Mouse (Mus musculus) MEL (cell line): ENCODE measurements around the gene Camta2.

Source experiments
- BHLHE40 ChIP-seq: IDR thresholded peaks from 2 replicates; pipeline ENCODE4 v1.6.1; 2012; ENCODE audit warnings: low read depth, mild to moderate bottlenecking, inconsistent platforms, low read length, improper control_type of control experiment, borderline replicate concordance
- CTCF ChIP-seq, 3 experiments: IDR thresholded peaks in 2 of 3; conservative IDR thresholded peaks in 1 of 3; 2 replicates each; pipeline ENCODE4 v1.5.1; 2011 to 2012; ENCODE audit warnings: low read length in 3 of 3, low read depth in 2 of 3, mild to moderate bottlenecking in 2 of 3, improper control_type of control experiment in 1 of 3, inconsistent platforms in 1 of 3, mixed read lengths in 1 of 3, moderate library complexity in 1 of 3; ENCODE audit not compliant: control insufficient read depth in 1 of 3, insufficient read depth in 1 of 3, poor library complexity in 1 of 3, severe bottlenecking in 1 of 3
- EP300 ChIP-seq, 2 experiments: IDR thresholded peaks; 2 replicates each; pipeline ENCODE4 v1.6.1; 2011; ENCODE audit warnings: improper control_type of control experiment in 2 of 2, low read length in 2 of 2, low read depth in 1 of 2, mild to moderate bottlenecking in 1 of 2
- POLR2A ChIP-seq, 2 experiments: IDR thresholded peaks; 2 replicates each; pipeline ENCODE4 v1.6.1; 2011 to 2012; ENCODE audit warnings: low read length in 2 of 2, mild to moderate bottlenecking in 2 of 2, control low read depth in 1 of 2, improper control_type of control experiment in 1 of 2, low read depth in 1 of 2, moderate library complexity in 1 of 2; ENCODE audit not compliant: control insufficient read depth in 1 of 2, insufficient read depth in 1 of 2, poor library complexity in 1 of 2
- RCOR1 ChIP-seq: IDR thresholded peaks from 2 replicates; pipeline ENCODE4 v1.6.1; 2012; ENCODE audit warnings: low read depth, mild to moderate bottlenecking, inconsistent platforms, low read length, improper control_type of control experiment
- USF1 ChIP-seq: IDR thresholded peaks from 2 replicates; pipeline ENCODE4 v1.6.1; 2014; ENCODE audit warnings: low read depth, mild to moderate bottlenecking, inconsistent platforms, low read length, improper control_type of control experiment, moderate library complexity

DNA sequence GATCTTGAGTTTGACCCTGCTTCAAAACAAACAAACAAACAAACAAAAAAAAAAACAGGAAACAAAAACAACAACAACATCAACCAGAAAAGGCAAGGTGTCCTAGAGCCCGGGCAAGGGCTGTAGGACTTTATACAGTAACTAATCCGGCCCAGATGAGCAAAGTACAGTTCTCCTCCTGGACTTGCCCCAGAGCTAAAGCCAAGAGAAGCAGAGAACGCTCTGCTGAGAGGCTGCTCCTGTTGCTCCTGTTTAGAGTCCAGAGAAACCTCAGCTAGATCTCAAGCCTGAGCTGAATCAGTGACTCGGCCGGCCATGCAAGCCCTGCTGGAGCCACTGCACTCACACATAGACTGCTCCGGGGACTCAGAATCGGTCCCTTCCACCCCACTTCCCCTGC is 57.8 kb downstream of the Camta2 start:
- TF ChIP-seq EP300 (IDR thresholded peaks at IDR 0.05; ENCODE audit: low read depth in 1 of 2, low read length in 2 of 2) (no peak), RCOR1 (no peak), USF1 (no peak), CTCF (IDR thresholded peaks at IDR 0.05 in 2 of 3, conservative IDR thresholded peaks at IDR 0.05 in 1 of 3; ENCODE audit: control insufficient read depth in 1 of 3, insufficient read depth in 1 of 3, low read depth in 2 of 3, low read length in 3 of 3, poor library complexity in 1 of 3, severe bottlenecking in 1 of 3) (no peak), BHLHE40 (no peak), POLR2A (IDR thresholded peaks at IDR 0.05; ENCODE audit: control insufficient read depth in 1 of 2, insufficient read depth in 1 of 2, low read depth in 1 of 2, low read length in 2 of 2, poor library complexity in 1 of 2) (no peak)
